Mouse (Mus musculus): ENCODE results near the gene Zfp979.

DNA sequence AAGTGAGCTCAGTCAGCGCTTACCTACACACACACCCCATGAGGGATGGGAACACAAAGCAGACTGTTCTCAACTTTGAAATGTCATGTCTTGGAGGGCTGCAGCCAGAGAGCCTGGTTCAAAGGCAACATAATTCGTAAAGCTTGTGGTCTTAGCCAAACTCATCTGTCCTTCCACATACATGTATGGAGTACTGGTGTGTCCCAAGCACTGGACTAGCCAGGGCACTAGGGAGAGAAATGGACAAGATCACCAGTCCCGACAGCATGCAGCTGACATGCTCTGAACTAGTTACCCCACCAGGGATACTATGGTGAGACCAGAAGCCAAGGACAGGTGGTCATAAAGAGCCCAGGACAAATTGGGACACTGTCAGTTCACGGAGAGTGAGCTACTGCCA lies 38.5 kb downstream of the Zfp979 start:
- TF ChIP-seq HCFC1 (IDR thresholded peaks at IDR 0.05; ENCODE audit: borderline replicate concordance, insufficient read depth, low read length): no peak
- no peak for TF ChIP-seq CHD2 (IDR thresholded peaks at IDR 0.05; ENCODE audit: low read depth, low read length)

All from ES-E14 (cell line).